Mouse (Mus musculus): Measurements from ENCODE around the gene Iqgap3. TPM values are rescaled to one million over a fixed set of nuclear protein-coding genes. Genes with fewer than 3 reads are reported as not detected.
A peak's percentile ranks its signal among the peaks of the same experiment; 100 is the strongest.

Gene Iqgap3
- polyA plus RNA-seq, 1 experiment from 2014 or later: 2.8 TPM

DNA sequence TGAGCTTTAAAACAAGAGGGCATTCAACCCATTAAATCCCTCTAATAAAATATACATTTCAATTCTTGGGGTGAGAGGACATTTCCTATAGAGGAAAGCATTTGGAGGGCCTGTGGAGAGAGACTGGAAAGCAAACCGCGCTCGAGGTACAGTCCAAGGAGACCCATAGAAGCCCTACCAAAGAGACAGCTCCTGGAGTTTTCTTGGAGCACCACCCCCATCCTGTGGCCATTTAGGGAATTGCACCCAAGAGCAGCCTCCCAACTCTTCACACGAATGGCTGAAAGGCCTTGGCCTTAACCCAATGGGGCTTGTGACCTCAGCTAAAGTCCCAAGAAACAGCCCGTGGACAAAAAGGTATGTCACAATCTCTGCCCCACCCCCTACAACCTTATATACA, 10.0 kb upstream of the Iqgap3 start:
- H3K9ac ChIP-seq (ENCODE audit: low read depth, low read length): no peak overlapping the region
- 1% methylated on average over 5 of the region's 5 CpGs for WGBS
- H3K4me1 ChIP-seq (ENCODE audit: control insufficient read depth, insufficient read depth, low read depth, low read length): no peaks in the 10 kb centered on the region
- H3K27ac ChIP-seq (ENCODE audit: low read depth, low read length): no peak overlapping the region
- H3K9me3 ChIP-seq (ENCODE audit: control insufficient read depth, low read length): no peaks in the 10 kb centered on the region
- no peaks in the 10 kb centered on the region for H3K36me3 ChIP-seq (ENCODE audit: control insufficient read depth, insufficient read depth, low read length)
- ATAC-seq: peak; percentile 88
- no peaks in the 10 kb centered on the region for H3K27me3 ChIP-seq (replicated peaks; ENCODE audit: control insufficient read depth, insufficient read depth, low read length)
- H3K4me2 ChIP-seq (ENCODE audit: low read length): no peak overlapping the region
- no peak overlapping the region for H3K4me3 ChIP-seq (ENCODE audit: low read length)

DNA sequence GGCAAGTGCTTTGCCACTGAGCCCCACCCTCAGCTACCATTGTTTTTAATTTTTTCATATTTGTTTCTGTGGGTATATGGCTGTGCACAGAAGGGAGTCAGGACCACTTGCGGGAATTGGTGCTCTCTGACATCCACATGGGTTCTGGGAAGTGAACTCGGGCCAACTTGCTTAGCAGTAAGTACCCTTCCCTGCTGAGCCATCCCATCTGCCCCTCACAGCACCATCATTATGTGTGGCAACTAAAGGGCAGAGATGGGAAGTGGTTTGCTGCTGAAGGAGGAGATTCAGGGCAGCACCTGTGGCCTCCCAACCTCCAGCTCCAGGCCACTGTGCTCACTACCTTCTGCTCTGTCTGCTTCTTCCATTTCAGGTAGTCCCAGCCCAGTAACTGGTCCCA, 8.1 kb upstream of the Iqgap3 start:
- WGBS: 56% methylated on average over 2 of the region's 2 CpGs
- Histone ChIP-seq H3K27ac (ENCODE audit: low read depth, low read length) (no peak overlapping the region), H3K36me3 (ENCODE audit: control insufficient read depth, insufficient read depth, low read length) (no peaks in the 10 kb centered on the region), H3K27me3 (replicated peaks; ENCODE audit: control insufficient read depth, insufficient read depth, low read length) (no peaks in the 10 kb centered on the region), H3K4me2 (ENCODE audit: low read length) (no peak overlapping the region), H3K4me1 (ENCODE audit: control insufficient read depth, insufficient read depth, low read depth, low read length) (no peaks in the 10 kb centered on the region), H3K9ac (ENCODE audit: low read depth, low read length) (no peak overlapping the region), H3K9me3 (ENCODE audit: control insufficient read depth, low read length) (no peaks in the 10 kb centered on the region), H3K4me3 (ENCODE audit: low read length) (no peak overlapping the region)
- ATAC-seq: no peak; the same call in 1 of the 2 replicates

DNA sequence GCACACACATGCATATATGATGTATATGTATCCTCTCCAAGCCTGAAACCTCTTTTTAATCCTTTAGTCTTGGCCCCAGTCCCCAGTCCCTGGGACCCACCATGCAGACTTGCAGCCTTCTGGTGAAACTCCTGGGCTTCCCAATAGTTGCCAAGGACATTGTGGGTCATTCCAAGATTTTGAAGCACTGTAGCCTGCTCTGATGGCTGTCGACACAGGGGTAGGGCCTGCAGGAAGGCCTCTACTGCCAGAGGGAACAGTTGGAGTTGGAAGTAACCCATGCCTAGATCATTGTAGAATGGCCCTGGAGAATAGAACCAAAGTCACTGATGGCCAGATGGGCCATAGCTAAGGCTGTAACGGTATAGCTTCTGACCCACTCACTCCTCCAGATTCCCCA, 7.4 kb upstream of the Iqgap3 start:
- H3K27me3 ChIP-seq (replicated peaks; ENCODE audit: control insufficient read depth, insufficient read depth, low read length): no peaks in the 10 kb centered on the region
- no peaks in the 10 kb centered on the region for H3K9me3 ChIP-seq (ENCODE audit: control insufficient read depth, low read length)
- H3K4me2 ChIP-seq (ENCODE audit: low read length): no peak overlapping the region
- no peak for ATAC-seq
- no peak overlapping the region for H3K4me3 ChIP-seq (ENCODE audit: low read length)
- WGBS: 65% methylated on average over 2 of the region's 2 CpGs
- H3K27ac ChIP-seq (ENCODE audit: low read depth, low read length): no peak overlapping the region
- H3K36me3 ChIP-seq (ENCODE audit: control insufficient read depth, insufficient read depth, low read length): no peaks in the 10 kb centered on the region
- no peaks in the 10 kb centered on the region for H3K4me1 ChIP-seq (ENCODE audit: control insufficient read depth, insufficient read depth, low read depth, low read length)
- no peak overlapping the region for H3K9ac ChIP-seq (ENCODE audit: low read depth, low read length)

DNA sequence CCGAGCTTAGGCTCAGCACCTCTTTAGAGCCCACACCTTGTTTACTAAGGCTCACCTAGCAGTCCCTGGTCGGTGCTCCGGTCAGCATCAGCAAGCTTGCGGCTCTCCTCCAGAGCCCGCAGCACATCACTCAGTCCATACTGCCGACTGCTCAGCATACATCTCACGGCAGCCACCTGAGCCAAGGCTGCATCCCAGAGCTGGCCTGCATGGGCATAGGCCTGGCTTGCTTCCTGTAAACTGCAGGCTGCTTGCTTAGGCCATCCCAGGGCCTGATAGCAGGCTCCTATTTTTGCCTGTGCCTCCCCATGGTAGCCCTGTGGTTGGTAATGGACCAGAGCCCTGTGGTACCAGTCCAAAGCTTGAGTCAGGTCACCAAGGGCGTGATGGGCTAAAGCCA, 7.0 kb upstream of the Iqgap3 start:
- Histone ChIP-seq H3K4me1 (ENCODE audit: control insufficient read depth, insufficient read depth, low read depth, low read length) (no peaks in the 10 kb centered on the region), H3K27ac (ENCODE audit: low read depth, low read length) (no peak overlapping the region), H3K27me3 (replicated peaks; ENCODE audit: control insufficient read depth, insufficient read depth, low read length) (no peaks in the 10 kb centered on the region), H3K9me3 (ENCODE audit: control insufficient read depth, low read length) (no peaks in the 10 kb centered on the region), H3K4me3 (ENCODE audit: low read length) (no peak overlapping the region), H3K4me2 (ENCODE audit: low read length) (no peak overlapping the region), H3K36me3 (ENCODE audit: control insufficient read depth, insufficient read depth, low read length) (no peaks in the 10 kb centered on the region), H3K9ac (ENCODE audit: low read depth, low read length) (no peak overlapping the region; the same call in 1 of the 2 replicates)
- ATAC-seq: no peak
- 81% methylated on average over 8 of the region's 8 CpGs for WGBS

DNA sequence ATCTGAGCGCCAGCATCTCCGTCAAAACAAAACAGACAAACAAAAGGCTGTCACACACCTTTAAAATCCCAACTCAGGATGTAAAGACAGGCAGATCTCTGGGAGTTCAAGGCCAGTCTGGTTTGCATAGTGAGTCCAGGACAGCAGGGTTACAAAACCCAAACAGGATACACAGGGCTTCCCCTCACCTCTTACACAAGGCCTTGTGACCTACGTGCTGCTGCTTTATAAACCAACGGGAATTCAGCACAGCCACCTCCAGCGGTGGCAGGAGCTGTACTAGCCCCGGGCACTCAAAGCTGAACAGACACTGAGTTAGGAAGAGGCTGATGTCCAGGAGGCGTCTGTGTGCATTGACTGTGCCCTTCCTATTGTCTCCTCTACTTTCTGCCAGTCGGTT, 4.3 kb upstream of the Iqgap3 start:
- 44% methylated on average over 8 of the region's 8 CpGs for WGBS
- H3K4me2 ChIP-seq (ENCODE audit: low read length): no peak overlapping the region

DNA sequence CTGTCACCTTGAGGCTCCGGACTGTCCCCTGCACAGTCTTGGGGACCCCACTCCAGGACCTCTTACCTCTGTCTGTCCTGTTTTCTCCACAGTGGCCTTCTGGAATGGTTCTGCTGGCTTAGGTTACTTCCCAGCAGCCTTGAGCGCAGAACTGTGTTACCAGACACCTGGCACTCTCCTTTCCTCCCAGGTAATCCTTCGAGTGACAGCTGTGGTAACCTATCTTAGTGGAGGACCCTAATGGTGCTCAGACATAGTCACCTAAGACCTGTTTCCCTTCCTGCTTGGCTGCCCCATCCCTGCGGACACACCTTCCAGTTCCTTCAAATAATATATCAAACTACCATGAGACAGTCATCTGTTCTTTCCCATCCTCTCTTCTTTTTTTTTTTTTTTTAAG, 3.6 kb upstream of the Iqgap3 start, which contains the start of gene Ttc24:
Gene Ttc24 (minus strand): TSS at position 101 of the 400 bp plus-strand sequence.
- no peak within 1 kb of the TSS for H3K9ac ChIP-seq (ENCODE audit: low read depth, low read length)
- no peak within 1 kb of the TSS for H3K4me2 ChIP-seq (ENCODE audit: low read length)
- no peak within 1 kb of the TSS for H3K27ac ChIP-seq (ENCODE audit: low read depth, low read length)
- no peaks in the 10 kb centered on the region for H3K27me3 ChIP-seq (replicated peaks; ENCODE audit: control insufficient read depth, insufficient read depth, low read length)
- no peak within 1 kb of the TSS for H3K4me3 ChIP-seq (ENCODE audit: low read length)
- no peaks in the 10 kb centered on the region for H3K9me3 ChIP-seq (ENCODE audit: control insufficient read depth, low read length)
- peaks cover 8% of the 10 kb centered on the region for H3K4me1 ChIP-seq (ENCODE audit: control insufficient read depth, insufficient read depth, low read depth, low read length)
- WGBS: 87% methylated on average over 4 of the region's 4 CpGs
- no peaks in the 10 kb centered on the region for H3K36me3 ChIP-seq (ENCODE audit: control insufficient read depth, insufficient read depth, low read length)
- no peak for ATAC-seq

More for the DNA sequence above, 4.3 kb upstream of the Iqgap3 start:
- no peaks in the 10 kb centered on the region for H3K27me3 ChIP-seq (replicated peaks; ENCODE audit: control insufficient read depth, insufficient read depth, low read length)
- no peaks in the 10 kb centered on the region for H3K36me3 ChIP-seq (ENCODE audit: control insufficient read depth, insufficient read depth, low read length)
- no peak for ATAC-seq
- H3K9ac ChIP-seq (ENCODE audit: low read depth, low read length): no peak overlapping the region
- no peaks in the 10 kb centered on the region for H3K9me3 ChIP-seq (ENCODE audit: control insufficient read depth, low read length)
- peaks cover 5% of the 10 kb centered on the region for H3K4me1 ChIP-seq (ENCODE audit: control insufficient read depth, insufficient read depth, low read depth, low read length)
- no peak overlapping the region for H3K4me3 ChIP-seq (ENCODE audit: low read length)
- no peak overlapping the region for H3K27ac ChIP-seq (ENCODE audit: low read depth, low read length)

DNA sequence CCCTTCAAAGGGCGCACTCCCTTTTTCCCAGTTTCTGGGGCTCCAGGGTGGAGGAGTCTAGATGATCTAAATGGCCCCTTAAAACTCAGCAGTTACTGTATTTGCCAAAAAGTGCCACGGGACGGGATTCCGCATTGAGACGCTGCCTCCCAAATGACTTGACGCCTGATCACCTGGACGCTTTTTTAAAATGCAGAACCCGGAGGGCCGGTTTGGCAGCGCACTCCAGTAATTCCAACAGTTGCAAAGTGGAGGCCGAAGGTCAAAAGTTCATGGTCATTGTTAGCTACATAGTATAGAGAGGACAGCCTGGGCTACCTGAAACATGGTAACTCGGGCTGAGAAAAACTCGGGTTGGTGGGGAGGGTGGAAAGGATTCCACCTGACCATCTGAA, 450 bp downstream of the Iqgap3 start:
- Histone ChIP-seq H3K36me3 (ENCODE audit: control insufficient read depth, insufficient read depth, low read length) (no peaks in the 10 kb centered on the region), H3K4me1 (ENCODE audit: control insufficient read depth, insufficient read depth, low read depth, low read length) (peaks cover 8% of the 10 kb centered on the region), H3K9ac (ENCODE audit: low read depth, low read length) (peak overlapping the region; percentile 50), H3K4me2 (ENCODE audit: low read length) (peak overlapping the region; percentile 95), H3K27me3 (replicated peaks; ENCODE audit: control insufficient read depth, insufficient read depth, low read length) (no peaks in the 10 kb centered on the region), H3K27ac (ENCODE audit: low read depth, low read length) (no peak overlapping the region), H3K4me3 (ENCODE audit: low read length) (peak overlapping the region; percentile 54), H3K9me3 (ENCODE audit: control insufficient read depth, low read length) (no peaks in the 10 kb centered on the region)
- no peak for ATAC-seq
- WGBS: 1% methylated on average over 13 of the region's 13 CpGs

DNA sequence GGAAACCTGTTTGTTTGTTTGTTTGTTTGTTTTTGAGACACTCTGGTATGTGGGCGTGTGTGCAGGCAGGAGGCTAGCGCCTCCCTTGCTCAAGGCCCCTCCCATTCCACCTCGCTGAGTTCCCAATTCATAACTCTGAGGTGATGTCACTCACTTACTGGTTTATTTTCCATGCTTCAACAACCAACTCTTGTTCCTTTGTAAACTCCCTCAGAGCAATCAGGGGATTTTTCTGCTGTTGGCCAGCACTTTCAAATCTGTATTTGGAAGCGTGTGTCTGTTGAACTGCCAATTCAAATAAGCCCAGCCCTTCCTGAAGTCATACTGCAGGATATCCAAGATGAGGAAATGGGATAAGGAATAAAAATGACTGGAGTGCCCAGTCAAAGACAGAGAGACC, 892 bp downstream of the Iqgap3 start:
- Histone ChIP-seq H3K4me1 (ENCODE audit: control insufficient read depth, insufficient read depth, low read depth, low read length) (peaks cover 8% of the 10 kb centered on the region), H3K9ac (ENCODE audit: low read depth, low read length) (no peak overlapping the region), H3K4me2 (ENCODE audit: low read length) (peak overlapping the region; percentile 95), H3K4me3 (ENCODE audit: low read length) (peak overlapping the region; percentile 54), H3K36me3 (ENCODE audit: control insufficient read depth, insufficient read depth, low read length) (no peaks in the 10 kb centered on the region), H3K27me3 (replicated peaks; ENCODE audit: control insufficient read depth, insufficient read depth, low read length) (no peaks in the 10 kb centered on the region), H3K27ac (ENCODE audit: low read depth, low read length) (no peak overlapping the region), H3K9me3 (ENCODE audit: control insufficient read depth, low read length) (no peaks in the 10 kb centered on the region)
- ATAC-seq: no peak
- 12% methylated on average over 4 of the region's 4 CpGs for WGBS

DNA sequence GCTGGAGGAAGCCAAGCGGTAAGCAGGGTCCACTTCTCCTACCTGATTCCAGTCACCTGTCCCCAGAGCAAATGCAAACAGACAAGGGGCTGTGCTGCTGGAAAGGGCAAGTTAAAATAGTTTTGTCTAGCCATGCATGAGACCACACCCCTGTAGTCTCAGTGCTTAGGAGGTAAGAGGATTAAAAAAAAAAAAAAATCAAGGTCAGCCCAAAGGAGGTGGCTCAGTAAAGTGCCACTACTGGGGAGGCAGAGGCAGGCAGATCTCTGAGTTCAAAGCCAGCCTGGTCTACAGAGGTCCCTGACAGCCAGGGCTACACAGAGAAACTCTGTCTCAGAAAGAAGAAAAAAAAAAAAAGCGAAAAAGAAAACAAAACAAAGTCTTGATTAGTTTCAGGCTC, 2.2 kb downstream of the Iqgap3 start:
- Histone ChIP-seq H3K27me3 (replicated peaks; ENCODE audit: control insufficient read depth, insufficient read depth, low read length) (no peaks in the 10 kb centered on the region), H3K4me3 (ENCODE audit: low read length) (no peak overlapping the region), H3K4me1 (ENCODE audit: control insufficient read depth, insufficient read depth, low read depth, low read length) (peaks cover 8% of the 10 kb centered on the region), H3K36me3 (ENCODE audit: control insufficient read depth, insufficient read depth, low read length) (no peaks in the 10 kb centered on the region), H3K4me2 (ENCODE audit: low read length) (no peak overlapping the region), H3K9me3 (ENCODE audit: control insufficient read depth, low read length) (no peaks in the 10 kb centered on the region), H3K27ac (ENCODE audit: low read depth, low read length) (no peak overlapping the region), H3K9ac (ENCODE audit: low read depth, low read length) (no peak overlapping the region)
- 92% methylated on average over 2 of the region's 2 CpGs for WGBS
- ATAC-seq: no peak

DNA sequence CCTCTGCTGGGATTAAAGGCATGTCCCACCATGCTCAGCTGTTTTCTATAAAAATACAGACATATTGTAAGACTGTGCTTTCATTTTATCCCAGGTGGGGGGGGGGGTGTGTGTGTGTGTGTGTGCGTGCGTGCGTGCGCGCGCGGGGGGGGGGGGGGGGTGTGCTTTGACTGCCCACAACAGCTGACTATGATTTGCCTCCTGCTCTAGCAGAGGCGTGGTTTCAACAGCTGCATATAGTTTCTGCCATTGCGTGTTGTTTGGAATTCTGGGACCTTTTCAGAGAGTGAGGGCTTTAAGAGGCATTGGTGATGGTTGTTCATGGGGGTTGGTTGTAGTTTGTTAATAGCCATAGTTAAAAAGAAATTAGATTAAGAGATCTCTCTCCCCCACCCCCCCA, 3.7 kb downstream of the Iqgap3 start:
- Histone ChIP-seq H3K36me3 (ENCODE audit: control insufficient read depth, insufficient read depth, low read length) (no peaks in the 10 kb centered on the region), H3K9ac (ENCODE audit: low read depth, low read length) (no peak overlapping the region), H3K4me2 (ENCODE audit: low read length) (no peak overlapping the region), H3K27me3 (replicated peaks; ENCODE audit: control insufficient read depth, insufficient read depth, low read length) (no peaks in the 10 kb centered on the region), H3K27ac (ENCODE audit: low read depth, low read length) (no peak overlapping the region), H3K9me3 (ENCODE audit: control insufficient read depth, low read length) (no peaks in the 10 kb centered on the region), H3K4me1 (ENCODE audit: control insufficient read depth, insufficient read depth, low read depth, low read length) (peaks cover 8% of the 10 kb centered on the region), H3K4me3 (ENCODE audit: low read length) (no peak overlapping the region)
- whole genome bisulfite sequencing: 97% methylated on average over 5 of the region's 9 CpGs
- no peak for ATAC-seq

Data from hindbrain, embryonic 16.5 days (tissue).